Mouse (Mus musculus): ENCODE measurements at regions not wholly inside any gene's neighbourhood (a gene's known extent, or its start where the extent isn't known, plus 50 kb on each side); places are given as distances from the start of the nearest gene placed in this dataset.

- no peak for DNase-seq (ENCODE audit: low spot score)
These were observed 547.6 kb upstream of the N6amt1 start for GRCm38 (mm10) chr16:86806374-86806773.

GRCm38 (mm10) chr16:86776086-86776485 lies 577.9 kb upstream of the N6amt1 start:
- DNase-seq (ENCODE audit: low spot score), result no peak

- DNase-seq (ENCODE audit: low spot score), result no peak
These were observed 581.4 kb upstream of the N6amt1 start for GRCm38 (mm10) chr16:86772586-86772985.

GRCm38 (mm10) chr16:86768912-86769311 lies 585.1 kb upstream of the N6amt1 start:
- DNase-seq (ENCODE audit: low spot score), result no peak

GRCm38 (mm10) chr16:86768355-86768754 lies 585.6 kb upstream of the N6amt1 start:
- DNase-seq (ENCODE audit: low spot score), result no peak

- DNase-seq (ENCODE audit: low spot score), result peak; percentile 43
These were observed 588.0 kb upstream of the N6amt1 start for GRCm38 (mm10) chr16:86765974-86766373.

GRCm38 (mm10) chr16:86741236-86741635 lies 612.7 kb upstream of the N6amt1 start:
- no peak for DNase-seq (ENCODE audit: low spot score)

GRCm38 (mm10) chr16:86718982-86719771 lies 634.8 kb upstream of the N6amt1 start:
- no peak for DNase-seq (ENCODE audit: low spot score)

- DNase-seq (ENCODE audit: low spot score), result no peak
These were observed 635.6 kb upstream of the N6amt1 start for GRCm38 (mm10) chr16:86718353-86718752.

GRCm38 (mm10) chr16:86701700-86702099 lies 652.3 kb upstream of the N6amt1 start:
- DNase-seq (ENCODE audit: low spot score), result no peak

GRCm38 (mm10) chr16:86694497-86694896 lies 659.5 kb upstream of the N6amt1 start:
- peak; percentile 93 for DNase-seq (ENCODE audit: low spot score)

GRCm38 (mm10) chr16:86659154-86659553 lies 694.8 kb upstream of the N6amt1 start:
- DNase-seq (ENCODE audit: low spot score), result no peak

GRCm38 (mm10) chr16:86647316-86647715 lies 706.7 kb upstream of the N6amt1 start:
- no peak for DNase-seq (ENCODE audit: low spot score)

GRCm38 (mm10) chr16:86646753-86647152 lies 707.2 kb upstream of the N6amt1 start:
- DNase-seq (ENCODE audit: low spot score), result no peak

- peak; percentile 54 for DNase-seq (ENCODE audit: low spot score)
These were observed 708.5 kb upstream of the N6amt1 start for GRCm38 (mm10) chr16:86645436-86645835.

GRCm38 (mm10) chr16:86644912-86645312 lies 709.1 kb upstream of the N6amt1 start:
- peak; percentile 95 for DNase-seq (ENCODE audit: low spot score)

GRCm38 (mm10) chr16:86604166-86604565 lies 702.5 kb upstream of the Adamts5 start:
- DNase-seq (ENCODE audit: low spot score), result no peak

GRCm38 (mm10) chr16:86594992-86595391 lies 693.4 kb upstream of the Adamts5 start:
- DNase-seq (ENCODE audit: low spot score), result no peak

- peak; percentile 96 for DNase-seq (ENCODE audit: low spot score)
These were observed 684.4 kb upstream of the Adamts5 start for GRCm38 (mm10) chr16:86586044-86586443.

GRCm38 (mm10) chr16:86578281-86578680 lies 676.7 kb upstream of the Adamts5 start:
- no peak for DNase-seq (ENCODE audit: low spot score)

GRCm38 (mm10) chr16:86547465-86548043 lies 645.9 kb upstream of the Adamts5 start:
- DNase-seq (ENCODE audit: low spot score), result peak; percentile 43

- peak; percentile 29 for DNase-seq (ENCODE audit: low spot score)
These were observed 645.3 kb upstream of the Adamts5 start for GRCm38 (mm10) chr16:86546905-86547304.

GRCm38 (mm10) chr16:86544121-86544520 lies 642.5 kb upstream of the Adamts5 start:
- no peak for DNase-seq (ENCODE audit: low spot score)

GRCm38 (mm10) chr16:86536479-86536878 lies 634.9 kb upstream of the Adamts5 start:
- no peak for DNase-seq (ENCODE audit: low spot score)

Data from adipocyte (in vitro differentiated cells).